Mouse (Mus musculus): ENCODE measurements at regions not wholly inside any gene's neighbourhood (a gene's known extent, or its start where the extent isn't known, plus 50 kb on each side); places are given as distances from the start of the nearest gene placed in this dataset.

- Histone ChIP-seq H3K27ac (ENCODE audit: insufficient read depth, low read depth, low read length) (no peak overlapping the region), H3K4me3 (ENCODE audit: low read depth, low read length) (no peak overlapping the region), H3K27me3 (ENCODE audit: control insufficient read depth, insufficient read depth, low read length) (no peaks in the 10 kb centered on the region), H3K36me3 (ENCODE audit: control insufficient read depth, insufficient read depth, low read length) (no peaks in the 10 kb centered on the region), H3K4me1 (ENCODE audit: control insufficient read depth, insufficient read depth, insufficient read length, low read length) (no peaks in the 10 kb centered on the region)
- no peak for TF ChIP-seq CTCF (IDR thresholded peaks at IDR 0.05; ENCODE audit: extremely low read depth, insufficient read length, insufficient replicate concordance, low read depth, low read length)
- no peak for TF ChIP-seq POLR2A (IDR thresholded peaks at IDR 0.05; ENCODE audit: low read depth, low read length)
- WGBS: 69% methylated on average over 2 of the region's 2 CpGs
Measured at GRCm38 (mm10) chr9:46541001-46541400, 221.2 kb upstream of the 4931429L15Rik start.

GRCm38 (mm10) chr9:46538616-46539015, 218.8 kb upstream of the 4931429L15Rik start:
- Histone ChIP-seq H3K27ac (ENCODE audit: insufficient read depth, low read depth, low read length) (no peak overlapping the region), H3K27me3 (ENCODE audit: control insufficient read depth, insufficient read depth, low read length) (no peaks in the 10 kb centered on the region), H3K4me1 (ENCODE audit: control insufficient read depth, insufficient read depth, insufficient read length, low read length) (no peaks in the 10 kb centered on the region), H3K36me3 (ENCODE audit: control insufficient read depth, insufficient read depth, low read length) (no peaks in the 10 kb centered on the region), H3K4me3 (ENCODE audit: low read depth, low read length) (no peak overlapping the region)
- 72% methylated on average over 4 of the region's 4 CpGs for WGBS
- TF ChIP-seq POLR2A (IDR thresholded peaks at IDR 0.05; ENCODE audit: low read depth, low read length) (no peak), CTCF (IDR thresholded peaks at IDR 0.05; ENCODE audit: extremely low read depth, insufficient read length, insufficient replicate concordance, low read depth, low read length) (no peak)

DNA sequence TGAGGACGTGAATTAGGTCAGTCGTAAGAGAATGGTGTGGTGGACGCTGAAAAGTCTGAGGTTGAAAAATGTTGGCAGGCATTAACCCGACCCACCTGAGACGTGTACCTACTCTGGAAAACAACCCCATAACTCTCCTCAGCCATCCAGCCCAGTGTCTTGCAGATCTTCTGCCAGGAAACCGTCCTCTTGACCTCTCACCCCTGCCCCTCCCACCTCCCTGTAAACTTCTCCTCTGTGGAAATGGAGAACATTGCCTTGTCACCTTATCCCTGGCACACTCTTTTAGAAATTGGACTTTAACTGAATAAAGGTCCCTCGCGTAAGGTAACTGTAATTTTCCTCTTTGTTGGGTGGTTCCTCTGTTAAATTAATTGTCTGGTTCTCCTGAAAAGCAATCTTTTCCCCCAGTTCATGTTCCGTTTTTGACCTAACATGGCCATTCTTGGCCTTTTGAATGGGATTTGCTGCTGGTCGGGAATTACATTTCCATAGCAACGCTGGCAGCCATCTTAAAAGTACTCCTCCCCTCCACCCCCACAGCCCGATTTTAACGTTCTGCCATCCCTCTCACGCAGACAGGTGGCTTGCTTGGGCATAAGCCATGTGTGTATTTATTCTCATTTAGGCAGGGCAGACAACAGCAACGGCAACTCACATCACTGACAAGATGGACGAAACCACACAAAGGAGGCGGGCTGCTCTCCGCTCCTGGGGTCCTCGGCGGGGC, 196.8 kb upstream of the 4931429L15Rik start:
- TF ChIP-seq CTCF (IDR thresholded peaks at IDR 0.05; ENCODE audit: extremely low read depth, insufficient read length, insufficient replicate concordance, low read depth, low read length): no peak
- no peak for TF ChIP-seq POLR2A (IDR thresholded peaks at IDR 0.05; ENCODE audit: low read depth, low read length)
- no peaks in the 10 kb centered on the region for H3K36me3 ChIP-seq (ENCODE audit: control insufficient read depth, insufficient read depth, low read length)
- no peak overlapping the region for H3K27ac ChIP-seq (ENCODE audit: insufficient read depth, low read depth, low read length)
- H3K27me3 ChIP-seq (ENCODE audit: control insufficient read depth, insufficient read depth, low read length): no peaks in the 10 kb centered on the region
- peaks cover 5% of the 10 kb centered on the region; the same call in 1 of the 2 replicates for H3K4me1 ChIP-seq (ENCODE audit: control insufficient read depth, insufficient read depth, insufficient read length, low read length)
- WGBS: 87% methylated on average over 20 of the region's 20 CpGs
- no peak overlapping the region for H3K4me3 ChIP-seq (ENCODE audit: low read depth, low read length)

- Histone ChIP-seq H3K4me1 (ENCODE audit: control insufficient read depth, insufficient read depth, insufficient read length, low read length) (peaks cover 8% of the 10 kb centered on the region; the same call in 1 of the 2 replicates), H3K27ac (ENCODE audit: insufficient read depth, low read depth, low read length) (no peak overlapping the region), H3K36me3 (ENCODE audit: control insufficient read depth, insufficient read depth, low read length) (no peaks in the 10 kb centered on the region), H3K27me3 (ENCODE audit: control insufficient read depth, insufficient read depth, low read length) (no peaks in the 10 kb centered on the region), H3K4me3 (ENCODE audit: low read depth, low read length) (no peak overlapping the region)
- 42% methylated on average over 6 of the region's 6 CpGs for WGBS
- no peak for TF ChIP-seq POLR2A (IDR thresholded peaks at IDR 0.05; ENCODE audit: low read depth, low read length)
- no peak for TF ChIP-seq CTCF (IDR thresholded peaks at IDR 0.05; ENCODE audit: extremely low read depth, insufficient read length, insufficient replicate concordance, low read depth, low read length)
Measured at GRCm38 (mm10) chr9:46512276-46513051, 192.7 kb upstream of the 4931429L15Rik start.

GRCm38 (mm10) chr9:46511307-46511706, 191.5 kb upstream of the 4931429L15Rik start:
- Histone ChIP-seq H3K27me3 (ENCODE audit: control insufficient read depth, insufficient read depth, low read length) (no peaks in the 10 kb centered on the region), H3K4me1 (ENCODE audit: control insufficient read depth, insufficient read depth, insufficient read length, low read length) (peaks cover 8% of the 10 kb centered on the region; the same call in 1 of the 2 replicates), H3K27ac (ENCODE audit: insufficient read depth, low read depth, low read length) (no peak overlapping the region), H3K4me3 (ENCODE audit: low read depth, low read length) (no peak overlapping the region), H3K36me3 (ENCODE audit: control insufficient read depth, insufficient read depth, low read length) (no peaks in the 10 kb centered on the region)
- TF ChIP-seq POLR2A (IDR thresholded peaks at IDR 0.05; ENCODE audit: low read depth, low read length): no peak
- no peak for TF ChIP-seq CTCF (IDR thresholded peaks at IDR 0.05; ENCODE audit: extremely low read depth, insufficient read length, insufficient replicate concordance, low read depth, low read length)
- WGBS: 65% methylated on average over 6 of the region's 6 CpGs

- H3K27me3 ChIP-seq (ENCODE audit: control insufficient read depth, insufficient read depth, low read length): no peaks in the 10 kb centered on the region
- no peaks in the 10 kb centered on the region for H3K36me3 ChIP-seq (ENCODE audit: control insufficient read depth, insufficient read depth, low read length)
- no peak for TF ChIP-seq CTCF (IDR thresholded peaks at IDR 0.05; ENCODE audit: extremely low read depth, insufficient read length, insufficient replicate concordance, low read depth, low read length)
- no peak for TF ChIP-seq POLR2A (IDR thresholded peaks at IDR 0.05; ENCODE audit: low read depth, low read length)
- H3K27ac ChIP-seq (ENCODE audit: insufficient read depth, low read depth, low read length): no peak overlapping the region
- peaks cover 8% of the 10 kb centered on the region; the same call in 1 of the 2 replicates for H3K4me1 ChIP-seq (ENCODE audit: control insufficient read depth, insufficient read depth, insufficient read length, low read length)
- WGBS: 54% methylated on average over 5 of the region's 5 CpGs
- no peak overlapping the region for H3K4me3 ChIP-seq (ENCODE audit: low read depth, low read length)
Measured at GRCm38 (mm10) chr9:46509896-46510295, 190.1 kb upstream of the 4931429L15Rik start.

DNA sequence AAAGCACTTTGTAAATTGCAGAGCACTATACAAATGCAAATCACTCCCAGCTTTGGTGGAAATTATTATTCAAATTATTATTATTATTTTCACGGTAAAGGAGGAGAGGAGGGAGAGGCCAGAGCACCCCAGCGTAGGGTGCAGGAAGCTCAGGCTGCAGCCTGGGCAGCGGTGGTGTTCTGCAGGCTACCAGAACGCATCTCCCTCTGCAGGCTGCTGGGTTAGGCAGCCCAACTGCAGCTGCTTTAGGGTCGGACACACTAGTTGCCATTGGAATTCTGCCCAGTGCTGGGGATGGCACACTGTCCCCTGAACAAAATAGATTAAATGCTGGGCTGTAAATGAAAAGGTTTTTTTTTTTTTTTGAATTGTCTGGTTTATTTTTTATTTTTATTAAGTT, 189.7 kb upstream of the 4931429L15Rik start:
- Histone ChIP-seq H3K27ac (ENCODE audit: insufficient read depth, low read depth, low read length) (no peak overlapping the region), H3K4me3 (ENCODE audit: low read depth, low read length) (no peak overlapping the region), H3K36me3 (ENCODE audit: control insufficient read depth, insufficient read depth, low read length) (no peaks in the 10 kb centered on the region), H3K4me1 (ENCODE audit: control insufficient read depth, insufficient read depth, insufficient read length, low read length) (peaks cover 8% of the 10 kb centered on the region; the same call in 1 of the 2 replicates), H3K27me3 (ENCODE audit: control insufficient read depth, insufficient read depth, low read length) (no peaks in the 10 kb centered on the region)
- TF ChIP-seq CTCF (IDR thresholded peaks at IDR 0.05; ENCODE audit: extremely low read depth, insufficient read length, insufficient replicate concordance, low read depth, low read length): no peak
- TF ChIP-seq POLR2A (IDR thresholded peaks at IDR 0.05; ENCODE audit: low read depth, low read length): no peak
- WGBS: 50% methylated on average over 5 of the region's 5 CpGs

Measured in small intestine, adult 2 months (tissue).